Mouse (Mus musculus): Measurements from ENCODE around the gene Slamf9. TPM values are rescaled to one million over a fixed set of nuclear protein-coding genes. Genes with fewer than 3 reads are reported as not detected.

Slamf9 gene
- total and polyA plus RNA-seq, 3 experiments = 28.3 to 32.6 (median 30.9) TPM

DNA sequence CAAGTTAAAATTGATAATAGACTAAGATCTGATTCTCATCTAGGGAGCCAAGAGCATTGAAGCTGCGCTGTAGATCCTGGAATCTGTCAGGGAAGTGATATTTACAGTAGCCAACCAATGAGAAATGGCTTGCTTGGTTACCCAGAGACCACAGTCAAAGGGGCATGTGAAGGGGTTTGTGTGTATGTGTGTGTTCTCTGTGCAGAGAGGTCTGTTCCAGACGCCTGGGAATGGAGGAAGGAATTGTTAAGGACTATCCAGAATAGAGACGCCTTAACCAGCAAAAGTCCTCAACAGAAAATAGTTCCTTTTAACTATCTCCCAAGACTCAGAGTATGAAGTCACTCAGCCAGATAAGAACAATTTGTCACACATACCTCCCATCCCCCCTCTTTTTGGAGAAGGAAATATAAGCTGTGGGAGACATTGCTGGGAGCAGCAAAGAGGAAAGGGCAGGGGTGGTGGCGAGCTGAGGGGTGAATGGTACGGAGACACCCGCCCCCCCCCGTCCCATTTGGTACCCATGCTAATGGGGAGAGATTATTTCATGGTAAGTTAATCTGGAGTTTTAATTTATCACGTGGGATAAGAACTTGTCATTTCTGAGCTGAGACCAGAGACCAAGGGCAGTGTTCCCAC is 5.2 kb upstream of the Slamf9 start:
- H3K36me3 ChIP-seq (replicated peaks in 1 of 2; ENCODE audit: control insufficient read depth in 1 of 2, insufficient read depth in 1 of 2, low read length in 1 of 2) = no peaks in the 10 kb centered on the region
- H3K27me3 ChIP-seq (replicated peaks) = peaks cover 2% of the 10 kb centered on the region
- no peak overlapping the region for H3K4me2 ChIP-seq (ENCODE audit: insufficient read depth, low read depth, poor library complexity, severe bottlenecking)
- peaks cover 11 to 20% of the 10 kb centered on the region in 2 experiments for H3K4me1 ChIP-seq (ENCODE audit: control insufficient read depth in 1 of 2, insufficient read depth in 2 of 2)
- peaks cover 4% of the 10 kb centered on the region for H3K9me3 ChIP-seq (replicated peaks; ENCODE audit: low read length)
- no peaks in the 10 kb centered on the region for H3K79me2 ChIP-seq (replicated peaks; ENCODE audit: control insufficient read depth, extremely low read depth, insufficient read depth, poor library complexity, severe bottlenecking)
- H3K4me3 ChIP-seq (replicated peaks in 1 of 3; ENCODE audit: low read depth in 2 of 3, low read length in 2 of 3, poor library complexity in 1 of 3) = no peak overlapping the region
- TF ChIP-seq ZKSCAN1 (IDR thresholded peaks at IDR 0.05; ENCODE audit: borderline replicate concordance, low read depth, low read length) (no peak), TBP (conservative IDR thresholded peaks at IDR 0.05; ENCODE audit: low read depth, low read length) (no peak), MAX (IDR thresholded peaks at IDR 0.05; ENCODE audit: low read length) (no peak), MAFK (IDR thresholded peaks at IDR 0.05; ENCODE audit: insufficient replicate concordance, low read length) (no peak), TCF12 (IDR thresholded peaks at IDR 0.05; ENCODE audit: low read depth, low read length) (no peak), ELF1 (IDR thresholded peaks at IDR 0.05; ENCODE audit: low read depth, low read length) (no peak), CHD1 (IDR thresholded peaks at IDR 0.05; ENCODE audit: low read depth, low read length) (no peak)
- dilution Hi-C loops (cut with MboI; ENCODE audit: extremely low pct_ligation_motif_present, extremely low pct_unique_long_range_greater_than_20kb, low sequenced_read_pairs) (no loop called here), in situ Hi-C loops (cut with MboI; ENCODE audit: low pct_ligation_motif_present, low pct_unique_long_range_greater_than_20kb, low sequenced_read_pairs) (no loop called here)
- DNase-seq (ENCODE audit: extremely low read depth) = no peak
- no peak overlapping the region for H3K9ac ChIP-seq (ENCODE audit: insufficient read depth, low read depth)
- H3K27ac ChIP-seq (ENCODE audit: insufficient read depth, low read depth) = no peak overlapping the region

- no peaks in the 10 kb centered on the region for H3K27me3 ChIP-seq (replicated peaks)
- H3K9ac ChIP-seq (ENCODE audit: insufficient read depth, low read depth) = no peak overlapping the region
- TF ChIP-seq USF2 (conservative IDR thresholded peaks at IDR 0.05; ENCODE audit: low read depth, low read length) (no peak), PAX5 (IDR thresholded peaks at IDR 0.05; ENCODE audit: low read length) (no peak), SIN3A (IDR thresholded peaks at IDR 0.05; ENCODE audit: low read length) (no peak), IRF4 (IDR thresholded peaks at IDR 0.05; ENCODE audit: low read depth, low read length) (peak; percentile 74), CHD1 (IDR thresholded peaks at IDR 0.05; ENCODE audit: low read depth, low read length) (no peak), JUND (conservative IDR thresholded peaks at IDR 0.05; ENCODE audit: low read depth, low read length) (no peak), ETS1 (conservative IDR thresholded peaks at IDR 0.05; ENCODE audit: low read depth, low read length) (peak; percentile 13; the same call in 1 of the 2 replicates), TCF12 (IDR thresholded peaks at IDR 0.05; ENCODE audit: low read depth, low read length) (no peak), UBTF (IDR thresholded peaks at IDR 0.05; ENCODE audit: low read depth, low read length) (no peak), CHD2 (IDR thresholded peaks at IDR 0.05; ENCODE audit: low read length) (no peak), RAD21 (IDR thresholded peaks at IDR 0.05; ENCODE audit: low read depth, low read length) (no peak), NRF1 (IDR thresholded peaks at IDR 0.05; ENCODE audit: low read depth, low read length) (no peak), KAT2A (IDR thresholded peaks at IDR 0.05; ENCODE audit: insufficient replicate concordance, low read length) (no peak), HCFC1 (IDR thresholded peaks at IDR 0.05; ENCODE audit: low read depth, low read length) (no peak), POLR2AphosphoS2 (IDR thresholded peaks at IDR 0.05; ENCODE audit: low read depth, low read length) (no peak), E2F4 (IDR thresholded peaks at IDR 0.05; ENCODE audit: insufficient replicate concordance, low read depth, low read length) (no peak), MYC (IDR thresholded peaks at IDR 0.05; ENCODE audit: low read depth, low read length) (0 out of 2 replicates have a peak, but pooled peaks have one; percentile 11), EP300 (IDR thresholded peaks at IDR 0.05; ENCODE audit: low read length) (peak; percentile 70), ELF1 (IDR thresholded peaks at IDR 0.05; ENCODE audit: low read depth, low read length) (no peak), MEF2A (IDR thresholded peaks at IDR 0.05; ENCODE audit: borderline replicate concordance, low read depth, low read length) (peak; percentile 56; the same call in 1 of the 2 replicates), ZNF384 (IDR thresholded peaks at IDR 0.05; ENCODE audit: low read depth, low read length) (peak; percentile 60), USF1 (IDR thresholded peaks at IDR 0.05; ENCODE audit: low read depth, low read length) (no peak)
- H3K36me3 ChIP-seq (replicated peaks in 1 of 2; ENCODE audit: control insufficient read depth in 1 of 2, insufficient read depth in 1 of 2, low read length in 1 of 2) = peaks cover 0 to 12% of the 10 kb centered on the region in 2 experiments
- H3K4me1 ChIP-seq (ENCODE audit: control insufficient read depth in 1 of 2, insufficient read depth in 2 of 2) = peaks cover 25 to 42% of the 10 kb centered on the region in 2 experiments
- peaks cover 4% of the 10 kb centered on the region for H3K9me3 ChIP-seq (replicated peaks; ENCODE audit: low read length)
- no peak overlapping the region for H3K27ac ChIP-seq (ENCODE audit: insufficient read depth, low read depth)
- no peak for DNase-seq (ENCODE audit: extremely low read depth)
- no peak overlapping the region for H3K4me3 ChIP-seq (replicated peaks in 1 of 3; ENCODE audit: low read depth in 2 of 3, low read length in 2 of 3, poor library complexity in 1 of 3)
- dilution Hi-C loops (cut with MboI; ENCODE audit: extremely low pct_ligation_motif_present, extremely low pct_unique_long_range_greater_than_20kb, low sequenced_read_pairs) = no loop called here
- in situ Hi-C loops (cut with MboI; ENCODE audit: low pct_ligation_motif_present, low pct_unique_long_range_greater_than_20kb, low sequenced_read_pairs) = no loop called here
- H3K4me2 ChIP-seq (ENCODE audit: insufficient read depth, low read depth, poor library complexity, severe bottlenecking) = no peak overlapping the region
- no peaks in the 10 kb centered on the region for H3K79me2 ChIP-seq (replicated peaks; ENCODE audit: control insufficient read depth, extremely low read depth, insufficient read depth, poor library complexity, severe bottlenecking)
These were observed 2.2 kb upstream of the Slamf9 start for GRCm38 (mm10) chr1:172472909-172473308.
